Mouse (Mus musculus): ENCODE measurements at regions not wholly inside any gene's neighbourhood (a gene's known extent, or its start where the extent isn't known, plus 50 kb on each side); places are given as distances from the start of the nearest gene placed in this dataset.

GRCm38 (mm10) chr4:153876954-153877642 lies 79.9 kb upstream of the A430005L14Rik start:
- TF ChIP-seq EP300 (IDR thresholded peaks at IDR 0.05; ENCODE audit: low read depth) (no peak), CTCF (IDR thresholded peaks at IDR 0.05; ENCODE audit: low read depth) (no peak)

Data from liver, postnatal 0 days (tissue).